Mouse (Mus musculus) midbrain, embryonic 14.5 days (tissue): ENCODE data around the gene Spata31d1a. TPM values are rescaled to one million over a fixed set of nuclear protein-coding genes. Genes with fewer than 3 reads are reported as not detected.

Source experiments
- ATAC-seq: fragments of 200-750 bp; cut with Nextera tagmentation; 2 replicates; pipeline ENCODE4 v1.8.0; 2017; ENCODE audit warnings: moderate number of reproducible peaks, moderate library complexity; ENCODE audit not compliant: low FRiP score, low TSS enrichment
- DNase-seq: peaks from one replicate; pipeline ENCODE4 v3.0.0-alpha.2; 2015
- H3K27ac ChIP-seq: fragments of 300-500 bp; sonication (generic); replicated peaks from 2 replicates; pipeline ENCODE4 v1.5.1; 2014; ENCODE audit warnings: mild to moderate bottlenecking, low read depth, low read length, moderate library complexity
- H3K27me3 ChIP-seq: fragments of 300-500 bp; sonication (generic); 2 replicates; pipeline ENCODE4 v1.6.1; 2014; ENCODE audit warnings: low read length, control low read depth, mixed read lengths; ENCODE audit not compliant: control insufficient read depth, insufficient read depth
- H3K36me3 ChIP-seq: fragments of 300-500 bp; sonication (generic); 2 replicates; pipeline ENCODE4 v1.6.1; 2014; ENCODE audit warnings: low read length, control low read depth; ENCODE audit not compliant: control insufficient read depth, insufficient read depth
- H3K4me1 ChIP-seq: fragments of 300-500 bp; sonication (generic); 2 replicates; pipeline ENCODE4 v1.6.1; 2014; ENCODE audit warnings: mild to moderate bottlenecking, antibody characterized with exemption, low read length, control low read depth; ENCODE audit not compliant: control insufficient read depth, insufficient read depth
- H3K4me2 ChIP-seq: fragments of 300-500 bp; sonication (generic); 2 replicates; pipeline ENCODE4 v1.6.1; 2014; ENCODE audit warnings: mild to moderate bottlenecking, low read length, moderate library complexity
- H3K4me3 ChIP-seq: fragments of 300-500 bp; sonication (generic); replicated peaks from 2 replicates; pipeline ENCODE4 v1.5.1; 2014; ENCODE audit warnings: low read depth, low read length
- H3K9ac ChIP-seq: fragments of 300-500 bp; sonication (generic); replicated peaks from 2 replicates; pipeline ENCODE4 v1.6.1; 2014; ENCODE audit warnings: mild to moderate bottlenecking, low read length, moderate library complexity
- H3K9me3 ChIP-seq: fragments of 300-500 bp; sonication (generic); 2 replicates; pipeline ENCODE4 v1.6.1; 2016; ENCODE audit warnings: low read length, control low read depth, mixed read lengths; ENCODE audit not compliant: control insufficient read depth
- WGBS: fragments of 180-500 bp; shearing (Covaris S2); extraction: QIAGEN DNeasy Blood & Tissue Kit; methylation state at CpG from one replicate; pipeline ENCODE4 v1.1.7; 2014; 5-methylcytosine and 5-hydroxymethylcytosine counted together
- polyA plus RNA-seq: library from polyadenylated mRNA; unstranded; fragments of >200 nt; fragmentation: Nextera tagmentation; extraction: Ambion mirVana; gene quantifications from 2 replicates; pipeline ENCODE4 v1.2.1, GENCODE M21; 2014

Gene Spata31d1a
- polyA plus RNA-seq, result 0.19 TPM in 1 of 2 replicates, not detected in the other

- Histone ChIP-seq H3K4me2 (no peak within 1 kb of the TSS), H3K4me3 (no peak within 1 kb of the TSS), H3K27me3 (no peaks in the 10 kb centered on the region), H3K27ac (no peak within 1 kb of the TSS), H3K4me1 (no peaks in the 10 kb centered on the region), H3K9me3 (no peaks in the 10 kb centered on the region), H3K36me3 (no peaks in the 10 kb centered on the region), H3K9ac (no peak within 1 kb of the TSS)
- WGBS, result 91% methylated on average over 15 of the region's 15 CpGs
- no peak for ATAC-seq
- DNase-seq, result no peak
These were observed at the start of gene Spata31d1a for GRCm38 (mm10) chr13:59710230-59710629. TSS of gene Spata31d1a (minus strand) at chr13:59710330.

GRCm38 (mm10) chr13:59756906-59757305, 46.8 kb upstream of the Spata31d1a start:
- no peak overlapping the region for H3K4me2 ChIP-seq
- no peaks in the 10 kb centered on the region for H3K27me3 ChIP-seq
- H3K4me3 ChIP-seq, result no peak overlapping the region
- no peak for ATAC-seq
- H3K36me3 ChIP-seq, result peaks cover 62% of the 10 kb centered on the region
- no peak overlapping the region for H3K9ac ChIP-seq
- WGBS, result 92% methylated on average over 7 of the region's 7 CpGs
- no peaks in the 10 kb centered on the region for H3K4me1 ChIP-seq
- H3K27ac ChIP-seq, result no peak overlapping the region
- H3K9me3 ChIP-seq, result no peaks in the 10 kb centered on the region
- DNase-seq, result no peak

- H3K36me3 ChIP-seq, result peaks cover 15% of the 10 kb centered on the region
- DNase-seq (no peak), ATAC-seq (no peak)
- H3K9ac ChIP-seq, result no peak overlapping the region
- 86% methylated on average over 12 of the region's 12 CpGs for WGBS
- no peak overlapping the region for H3K27ac ChIP-seq
- no peak overlapping the region for H3K4me3 ChIP-seq
- no peaks in the 10 kb centered on the region for H3K27me3 ChIP-seq
- no peak overlapping the region for H3K4me2 ChIP-seq
- no peaks in the 10 kb centered on the region for H3K4me1 ChIP-seq
- no peaks in the 10 kb centered on the region for H3K9me3 ChIP-seq
These were observed 40.2 kb upstream of the Spata31d1a start for GRCm38 (mm10) chr13:59750310-59750709.

- Histone ChIP-seq H3K4me1 (no peaks in the 10 kb centered on the region), H3K4me3 (no peak within 1 kb of the TSS), H3K36me3 (no peaks in the 10 kb centered on the region), H3K9me3 (no peaks in the 10 kb centered on the region), H3K27ac (no peak within 1 kb of the TSS), H3K4me2 (no peak within 1 kb of the TSS), H3K9ac (no peak within 1 kb of the TSS), H3K27me3 (no peaks in the 10 kb centered on the region)
- ATAC-seq, result no peak
- 78% methylated on average over 9 of the region's 9 CpGs for WGBS
- no peak for DNase-seq
These were observed 36.6 kb upstream of the Spata31d1a start, which contains the start of gene 1700014D04Rik for GRCm38 (mm10) chr13:59746711-59747110. TSS of gene 1700014D04Rik (minus strand) at chr13:59746752.

GRCm38 (mm10) chr13:59746164-59746563, 36.0 kb upstream of the Spata31d1a start:
- no peaks in the 10 kb centered on the region for H3K9me3 ChIP-seq
- ATAC-seq, result no peak
- no peak overlapping the region for H3K4me3 ChIP-seq
- no peak overlapping the region for H3K9ac ChIP-seq
- H3K4me1 ChIP-seq, result no peaks in the 10 kb centered on the region
- DNase-seq, result no peak
- H3K27me3 ChIP-seq, result no peaks in the 10 kb centered on the region
- WGBS, result 72% methylated on average over 6 of the region's 6 CpGs
- no peaks in the 10 kb centered on the region for H3K36me3 ChIP-seq
- H3K27ac ChIP-seq, result no peak overlapping the region
- no peak overlapping the region for H3K4me2 ChIP-seq

GRCm38 (mm10) chr13:59745462-59745861, 35.3 kb upstream of the Spata31d1a start:
- Histone ChIP-seq H3K4me1 (no peaks in the 10 kb centered on the region), H3K9ac (no peak overlapping the region), H3K4me3 (no peak overlapping the region), H3K9me3 (no peaks in the 10 kb centered on the region), H3K27ac (no peak overlapping the region), H3K4me2 (no peak overlapping the region), H3K27me3 (no peaks in the 10 kb centered on the region), H3K36me3 (no peaks in the 10 kb centered on the region)
- WGBS, result 87% methylated on average over 6 of the region's 6 CpGs
- ATAC-seq, result no peak
- no peak for DNase-seq

GRCm38 (mm10) chr13:59741697-59742096, 31.6 kb upstream of the Spata31d1a start:
- no peak overlapping the region for H3K9ac ChIP-seq
- ATAC-seq (no peak), DNase-seq (no peak)
- H3K9me3 ChIP-seq, result no peaks in the 10 kb centered on the region
- H3K4me2 ChIP-seq, result no peak overlapping the region
- H3K27ac ChIP-seq, result no peak overlapping the region
- H3K27me3 ChIP-seq, result no peaks in the 10 kb centered on the region
- H3K4me1 ChIP-seq, result no peaks in the 10 kb centered on the region
- WGBS, result 77% methylated on average over 10 of the region's 10 CpGs
- H3K36me3 ChIP-seq, result no peaks in the 10 kb centered on the region
- H3K4me3 ChIP-seq, result no peak overlapping the region

GRCm38 (mm10) chr13:59741096-59741495, 31.0 kb upstream of the Spata31d1a start:
- WGBS, result 95% methylated on average over 11 of the region's 11 CpGs
- H3K4me2 ChIP-seq, result no peak overlapping the region
- no peaks in the 10 kb centered on the region for H3K4me1 ChIP-seq
- no peak for ATAC-seq
- H3K4me3 ChIP-seq, result no peak overlapping the region
- H3K27ac ChIP-seq, result no peak overlapping the region
- no peak overlapping the region for H3K9ac ChIP-seq
- no peaks in the 10 kb centered on the region for H3K27me3 ChIP-seq
- H3K36me3 ChIP-seq, result no peaks in the 10 kb centered on the region
- DNase-seq, result no peak
- H3K9me3 ChIP-seq, result no peaks in the 10 kb centered on the region

- H3K4me2 ChIP-seq, result no peak overlapping the region
- DNase-seq (no peak), ATAC-seq (no peak)
- no peaks in the 10 kb centered on the region for H3K27me3 ChIP-seq
- H3K9me3 ChIP-seq, result no peaks in the 10 kb centered on the region
- no peak overlapping the region for H3K27ac ChIP-seq
- no peak overlapping the region for H3K9ac ChIP-seq
- H3K4me3 ChIP-seq, result no peak overlapping the region
- no peaks in the 10 kb centered on the region for H3K36me3 ChIP-seq
- WGBS, result 92% methylated on average over 4 of the region's 4 CpGs
- no peaks in the 10 kb centered on the region for H3K4me1 ChIP-seq
These were observed 29.3 kb upstream of the Spata31d1a start for GRCm38 (mm10) chr13:59739397-59739796.
